In genomic region chr16:97110028-97110427, GRCm38 (mm10) we compare ENCODE assay signal across 22 mouse cellular contexts.
A peak's percentile ranks its signal among the peaks of the same experiment; 100 is the strongest.
DNase-seq lines count a peak whose midpoint lies in the region; ATAC-seq and TF ChIP-seq lines count a peak whose summit lies in the region.
"Had no signal": no experiment of that assay in that cellular context is flagged by ENCODE, and none has a peak within 500 bp of the region (broad histone marks: within the 10 kb centered on the region; RNA-seq: fewer than 3 reads in every experiment).

No protein-coding gene starts in this region.

- intact Hi-C loops in left cerebral cortex, postnatal 36 days (cut with DNase I), result no loop called here
- intact Hi-C loops in left cerebral cortex, adult 2 months (cut with DNase I), result no loop called here

- H3K9me3 ChIP-seq in hindbrain, embryonic 10.5 days, result no peaks in the 10 kb centered on the region
- H3K9me3 ChIP-seq: forebrain, embryonic 12.5 days; limb, embryonic 12.5 days; liver, embryonic 12.5 days; midbrain, embryonic 12.5 days; neural tube, embryonic 13.5 days had no signal

- H3K36me3 ChIP-seq in hindbrain, embryonic 10.5 days, result no peaks in the 10 kb centered on the region
- H3K36me3 ChIP-seq: forebrain, embryonic 12.5 days; limb, embryonic 12.5 days; liver, embryonic 12.5 days; midbrain, embryonic 12.5 days; neural tube, embryonic 13.5 days had no signal

- no peak overlapping the region for H3K27ac ChIP-seq in left cerebral cortex, adult 2 months
- peak overlapping the region; percentile 70 for H3K27ac ChIP-seq in bone marrow macrophage, adult 2 months (ENCODE audit: insufficient read depth, low read depth, low read length)
- no peak overlapping the region for H3K27ac ChIP-seq in hindbrain, embryonic 10.5 days
- H3K27ac ChIP-seq: forebrain, embryonic 12.5 days; hindbrain, postnatal 0 days; kidney, postnatal 0 days; limb, embryonic 12.5 days; liver, embryonic 12.5 days; midbrain, embryonic 12.5 days; neural tube, embryonic 13.5 days had no signal

- ATAC-seq in frontal cortex, adult (ENCODE audit: low TSS enrichment), result peak; percentile 91
- ATAC-seq in megakaryocyte progenitor cell, adult 5-6 weeks (replicated peaks; ENCODE audit: poor library complexity), result peak; percentile 83
- ATAC-seq: hindbrain, postnatal 0 days; intestine, postnatal 0 days; liver, embryonic 12.5 days had no signal

- H3K4me1 ChIP-seq in bone marrow macrophage, adult 2 months (ENCODE audit: control insufficient read depth, insufficient read depth, low read length), result peaks cover 37% of the 10 kb centered on the region
- no peaks in the 10 kb centered on the region for H3K4me1 ChIP-seq in hindbrain, embryonic 10.5 days (replicated peaks)
- H3K4me1 ChIP-seq: forebrain, embryonic 12.5 days; limb, embryonic 12.5 days; liver, embryonic 12.5 days; midbrain, embryonic 12.5 days; neural tube, embryonic 13.5 days had no signal

- no peaks in the 10 kb centered on the region for H3K27me3 ChIP-seq in hindbrain, embryonic 10.5 days (ENCODE audit: insufficient read depth, poor library complexity, severe bottlenecking)
- H3K27me3 ChIP-seq: CH12.LX; forebrain, embryonic 12.5 days; limb, embryonic 12.5 days; liver, embryonic 12.5 days; midbrain, embryonic 12.5 days; neural tube, embryonic 13.5 days had no signal

- no peak for TF ChIP-seq CTCF in left cerebral cortex, adult 2 months (IDR thresholded peaks at IDR 0.05)
- no peak for TF ChIP-seq CTCF in bone marrow macrophage, adult 2 months (IDR thresholded peaks at IDR 0.05; ENCODE audit: low read depth, low read length)

- DNase-seq in frontal cortex, postnatal 10 days (ENCODE audit: low spot score in 2 of 2), result no peak
- DNase-seq in left cerebral cortex, postnatal 36 days (ENCODE audit: low spot score in 2 of 2), result peak; percentile 33 to 36
- DNase-seq in left cerebral cortex, adult 2 months (ENCODE audit: extremely low spot score in 1 of 2, low spot score in 2 of 2), result no peak
- DNase-seq in hindbrain, embryonic 10.5 days (ENCODE audit: low spot score), result no peak
- DNase-seq: adrenal gland, postnatal 14 days; cerebellum, adult 2 months; gastrocnemius, postnatal 10 days; lung, adult 2 months; lung, postnatal 4 days; thymus, postnatal 36 days had no signal

- H3K4me3 ChIP-seq in left cerebral cortex, adult 2 months, result no peak overlapping the region
- H3K4me3 ChIP-seq in bone marrow macrophage, adult 2 months (ENCODE audit: insufficient read depth, low read length), result no peak overlapping the region
- H3K4me3 ChIP-seq in hindbrain, embryonic 10.5 days, result no peak overlapping the region
- H3K4me3 ChIP-seq: forebrain, embryonic 12.5 days; limb, embryonic 12.5 days; liver, embryonic 12.5 days; midbrain, embryonic 12.5 days; neural tube, embryonic 13.5 days had no signal

- WGBS in hindbrain, embryonic 10.5 days, result 88% methylated on average over 4 of the region's 4 CpGs

- TF ChIP-seq POLR2A in bone marrow macrophage, adult 2 months (IDR thresholded peaks at IDR 0.05; ENCODE audit: borderline replicate concordance, low read depth, low read length), result no peak

Comparison
In these comparisons a context has a peak if more than half of its experiments do, and no peak if none do; other contexts are left out.
1. DNase-seq: peak in left cerebral cortex, postnatal 36 days (2 of 2); none in frontal cortex, postnatal 10 days (0 of 2), left cerebral cortex, adult 2 months (0 of 2) and hindbrain, embryonic 10.5 days (single experiment).